Mouse (Mus musculus): Measurements from ENCODE around the gene Cr2. TPM values are rescaled to one million over a fixed set of nuclear protein-coding genes. Genes with fewer than 3 reads are reported as not detected.

Gene Cr2
- polyA plus RNA-seq, 1 experiment from 2014 or later, result not detected

DNA sequence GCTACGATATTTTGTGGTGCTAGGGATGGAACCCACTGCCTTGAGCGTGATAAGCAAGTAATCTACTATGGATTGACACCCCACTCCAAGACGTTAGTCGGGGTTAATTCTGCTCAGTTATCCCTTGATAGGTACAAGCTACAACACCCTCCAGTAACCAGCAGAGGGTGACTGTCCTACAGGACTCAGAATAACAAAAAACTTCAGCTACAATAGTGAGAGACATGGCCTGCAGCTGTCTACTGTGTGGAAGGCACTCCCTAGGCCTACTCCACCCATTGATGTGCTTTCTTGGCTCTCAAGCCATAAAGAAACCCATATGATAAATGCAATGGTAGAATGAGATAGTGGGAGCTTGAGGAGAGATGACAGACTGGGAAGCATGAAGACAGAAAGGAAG is 62.9 kb downstream of the Cr2 start:
- Histone ChIP-seq H3K9me3 (replicated peaks) (no peaks in the 10 kb centered on the region), H3K36me3 (peaks cover 80% of the 10 kb centered on the region), H3K4me1 (peaks cover 28% of the 10 kb centered on the region), H3K27me3 (replicated peaks) (no peaks in the 10 kb centered on the region), H3K27ac (peak overlapping the region; percentile 74), H3K9ac (no peak overlapping the region), H3K4me3 (no peak overlapping the region), H3K4me2 (peak overlapping the region; percentile 17)
- WGBS (ENCODE audit: insufficient replicate concordance), result 50% methylated on average over 4 of the region's 4 CpGs
- ATAC-seq, result peak; percentile 88

GRCm38 (mm10) chr1:195100693-195101092 is 75.8 kb downstream of the Cr2 start:
- peak; percentile 65 for ATAC-seq
- no peak overlapping the region for H3K4me2 ChIP-seq
- no peaks in the 10 kb centered on the region for H3K9me3 ChIP-seq (replicated peaks)
- H3K36me3 ChIP-seq, result peaks cover 77% of the 10 kb centered on the region
- no peak overlapping the region for H3K27ac ChIP-seq
- H3K27me3 ChIP-seq (replicated peaks), result no peaks in the 10 kb centered on the region
- H3K4me3 ChIP-seq, result no peak overlapping the region
- H3K9ac ChIP-seq, result no peak overlapping the region
- H3K4me1 ChIP-seq, result peaks cover 25% of the 10 kb centered on the region
- WGBS (ENCODE audit: insufficient replicate concordance), result 10% methylated on average over 4 of the region's 4 CpGs

DNA sequence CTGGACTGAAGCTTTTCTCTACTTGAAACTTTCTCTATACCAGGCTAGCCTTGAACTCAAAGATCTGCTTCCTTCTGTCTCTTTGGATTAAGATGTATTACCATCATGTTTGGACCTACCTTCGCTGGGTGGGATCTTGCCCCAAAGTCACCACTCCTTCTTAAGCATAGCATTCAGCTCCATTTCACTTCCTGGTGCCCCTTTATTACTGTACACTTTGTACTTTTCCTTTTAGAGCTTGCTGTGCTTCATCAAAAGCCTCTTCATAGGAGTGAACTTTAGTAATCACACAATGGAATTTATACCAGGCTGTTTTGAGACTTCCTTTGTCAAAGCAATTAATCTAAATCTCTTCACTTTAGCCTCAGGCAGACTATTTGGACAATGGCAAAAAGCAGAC is 78.5 kb downstream of the Cr2 start:
- peaks cover 39% of the 10 kb centered on the region for H3K4me1 ChIP-seq
- no peak overlapping the region for H3K9ac ChIP-seq
- no peak overlapping the region for H3K4me3 ChIP-seq
- no peaks in the 10 kb centered on the region for H3K27me3 ChIP-seq (replicated peaks)
- peaks cover 67% of the 10 kb centered on the region for H3K36me3 ChIP-seq
- ATAC-seq, result no peak
- WGBS (ENCODE audit: insufficient replicate concordance), result 78% methylated on average over 1 of the region's 1 CpGs
- no peak overlapping the region for H3K4me2 ChIP-seq
- H3K27ac ChIP-seq, result no peak overlapping the region
- H3K9me3 ChIP-seq (replicated peaks), result no peaks in the 10 kb centered on the region

DNA sequence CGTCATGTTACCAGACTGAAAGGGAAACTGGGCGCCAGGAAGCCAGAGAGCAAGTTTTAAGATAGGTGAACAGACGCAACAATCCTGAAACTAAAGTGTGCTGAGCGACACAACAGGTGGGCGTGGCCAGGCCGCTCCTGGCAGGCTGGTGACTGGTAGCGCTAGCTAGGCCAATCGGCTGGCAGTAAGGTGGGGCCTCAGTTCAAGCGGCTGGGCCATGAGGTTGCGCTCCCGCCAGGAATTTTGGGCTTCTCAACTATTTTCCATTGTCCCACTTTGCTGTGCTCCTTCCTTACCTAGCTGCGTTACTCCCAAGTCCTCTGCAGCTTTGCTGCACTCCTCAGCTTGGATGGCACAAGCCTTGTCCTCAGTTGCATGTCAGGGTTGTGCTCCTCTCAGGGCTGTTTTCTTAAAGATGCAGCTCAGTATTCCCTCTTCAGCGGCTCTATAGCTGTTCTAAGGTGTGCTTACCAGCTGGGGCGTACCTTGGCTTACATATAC is 84.2 kb downstream of the Cr2 start, which contains the start of gene Cd46:
Gene Cd46, minus strand, starts transcription at position 30 of the 501 bp plus-strand sequence.
- peak; percentile 97 for ATAC-seq
- Histone ChIP-seq H3K27ac (peak within 1 kb of the TSS; percentile 96), H3K4me1 (peaks cover 54% of the 10 kb centered on the region), H3K9me3 (replicated peaks) (no peaks in the 10 kb centered on the region), H3K36me3 (peaks cover 28% of the 10 kb centered on the region), H3K4me2 (peak within 1 kb of the TSS; percentile 84), H3K27me3 (replicated peaks) (no peaks in the 10 kb centered on the region), H3K9ac (peak within 1 kb of the TSS; percentile 72), H3K4me3 (peak within 1 kb of the TSS; percentile 63)
- WGBS (ENCODE audit: insufficient replicate concordance), result 3% methylated on average over 14 of the region's 14 CpGs

DNA sequence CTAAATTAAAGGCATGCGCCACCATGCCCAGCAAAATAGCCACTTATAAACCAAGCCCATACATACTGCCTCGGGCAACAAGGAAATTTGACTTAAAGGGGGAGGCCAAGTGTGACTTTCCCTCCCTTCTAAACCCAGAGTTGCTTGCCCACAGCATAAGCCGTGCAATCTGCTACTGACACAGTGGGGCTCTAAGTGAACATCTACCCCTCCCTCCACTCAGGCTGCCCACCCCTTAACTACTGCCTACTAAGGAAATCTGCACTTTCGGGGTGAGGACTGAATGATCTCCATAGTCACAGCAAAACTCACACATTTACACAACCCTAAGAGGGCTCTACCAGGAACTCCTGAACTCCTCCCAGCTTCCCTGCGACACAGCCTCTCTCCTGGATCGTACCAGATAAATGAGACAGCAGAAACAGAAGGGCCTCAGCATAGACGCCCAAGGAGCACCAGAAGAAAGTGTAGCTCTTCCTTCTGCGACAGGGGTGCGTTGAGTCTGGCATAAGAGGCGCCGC is 84.8 kb downstream of the Cr2 start:
- peak overlapping the region; percentile 63 for H3K4me3 ChIP-seq
- H3K36me3 ChIP-seq, result peaks cover 23% of the 10 kb centered on the region
- no peaks in the 10 kb centered on the region for H3K9me3 ChIP-seq (replicated peaks)
- H3K4me1 ChIP-seq, result peaks cover 49% of the 10 kb centered on the region
- WGBS (ENCODE audit: insufficient replicate concordance), result 11% methylated on average over 11 of the region's 11 CpGs
- H3K27me3 ChIP-seq (replicated peaks), result no peaks in the 10 kb centered on the region
- H3K27ac ChIP-seq, result peak overlapping the region; percentile 96
- H3K4me2 ChIP-seq, result peak overlapping the region; percentile 84
- peak; percentile 97 for ATAC-seq
- peak overlapping the region; percentile 72 for H3K9ac ChIP-seq

Other genes with a start within 250 kb of the Cr2 start
- gene Cd34, start 237.9 kb downstream of the Cr2 start, polyA plus RNA-seq (2016; fragmentation: Nextera tagmentation; extraction: Ambion mirVana), result 26.6 and 28.3 TPM in 2 replicates
- gene Cd46, start 84.5 kb downstream of the Cr2 start, polyA plus RNA-seq (2016; fragmentation: Nextera tagmentation; extraction: Ambion mirVana), result 0.90 and 1.1 TPM in 2 replicates
- 68.7 and 75.2 TPM in 2 replicates for gene Cr1l, start 45.1 kb downstream of the Cr2 start, polyA plus RNA-seq (2016; fragmentation: Nextera tagmentation; extraction: Ambion mirVana)